Mouse (Mus musculus) right cerebral cortex, postnatal 10 days (tissue): ENCODE data around the gene Orm3.

Experiments used
- DNase-seq, 2 experiments: peaks; one replicate each; pipeline ENCODE4 v3.0.0; 2021; ENCODE audit warnings: low spot score in 2 of 2

The Orm3 gene

DNA sequence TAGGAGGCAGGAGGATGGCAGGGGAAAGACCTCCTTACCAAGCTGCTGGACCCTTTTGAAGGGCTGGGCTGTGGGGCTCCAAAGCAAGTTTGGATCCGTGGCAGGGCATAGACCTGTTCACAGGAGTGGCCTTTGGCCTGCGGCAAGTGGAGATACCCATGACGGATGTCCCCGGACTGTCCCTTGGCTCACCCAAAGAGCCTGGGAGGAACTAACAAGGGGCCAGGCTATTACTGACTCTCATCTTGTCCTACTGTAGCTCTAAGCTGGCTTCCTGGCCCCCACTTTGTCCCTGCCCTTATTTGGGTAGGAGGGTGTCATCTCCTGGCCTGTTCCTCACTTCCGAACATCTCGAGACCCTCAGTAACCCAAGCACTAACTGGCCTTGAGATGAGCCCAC is 46.6 kb downstream of the Orm3 start:
- DNase-seq = no peak

DNA sequence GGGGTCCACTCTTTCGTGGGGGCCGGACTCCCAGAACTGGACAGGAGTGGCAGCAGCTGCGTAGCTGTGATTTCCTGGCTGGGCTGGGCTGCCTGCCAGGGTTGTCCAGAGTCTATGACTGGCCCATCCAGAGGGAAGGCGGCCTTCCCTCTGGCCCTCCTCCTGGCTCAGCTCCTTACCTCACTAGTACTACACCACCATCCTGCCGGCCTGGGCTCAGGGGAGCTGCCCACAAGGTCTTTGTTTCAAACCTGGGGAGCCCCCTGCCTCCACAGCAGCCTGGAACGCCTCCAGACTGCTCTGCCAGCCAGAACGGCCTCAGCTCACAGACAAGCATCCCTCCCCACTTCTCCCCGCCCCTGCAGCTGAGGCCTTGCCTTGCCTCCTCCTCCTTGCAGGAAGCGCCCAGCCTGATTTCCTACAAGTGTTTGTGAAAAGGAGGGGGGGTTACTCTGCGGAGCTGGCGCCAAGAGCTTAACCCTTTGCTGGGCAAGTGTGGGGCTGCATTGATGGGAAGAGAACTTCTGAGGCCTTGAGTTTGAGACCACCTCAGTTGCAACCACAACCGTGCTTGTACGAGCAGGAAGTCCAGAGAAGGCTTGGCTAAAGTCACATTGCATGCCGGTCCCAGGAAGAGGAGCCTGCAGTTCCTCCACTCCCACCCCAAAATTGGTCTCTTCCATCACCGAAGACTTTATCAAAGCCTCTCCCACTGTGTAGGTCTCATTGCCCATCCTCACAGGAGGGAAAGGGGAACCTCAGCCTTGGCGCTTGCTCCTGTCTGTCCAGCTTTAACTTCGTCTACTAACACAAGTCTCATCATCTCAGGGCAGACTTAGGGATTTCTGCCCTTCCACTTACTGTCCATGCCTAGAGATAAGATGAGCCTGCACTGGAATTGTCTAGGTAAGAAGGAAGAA is 47.3 kb downstream of the Orm3 start, which contains the start of gene Akna:
Gene Akna, minus strand, starts transcription at position 315 of the 920 bp plus-strand sequence.
- peak; percentile 89 for DNase-seq

DNA sequence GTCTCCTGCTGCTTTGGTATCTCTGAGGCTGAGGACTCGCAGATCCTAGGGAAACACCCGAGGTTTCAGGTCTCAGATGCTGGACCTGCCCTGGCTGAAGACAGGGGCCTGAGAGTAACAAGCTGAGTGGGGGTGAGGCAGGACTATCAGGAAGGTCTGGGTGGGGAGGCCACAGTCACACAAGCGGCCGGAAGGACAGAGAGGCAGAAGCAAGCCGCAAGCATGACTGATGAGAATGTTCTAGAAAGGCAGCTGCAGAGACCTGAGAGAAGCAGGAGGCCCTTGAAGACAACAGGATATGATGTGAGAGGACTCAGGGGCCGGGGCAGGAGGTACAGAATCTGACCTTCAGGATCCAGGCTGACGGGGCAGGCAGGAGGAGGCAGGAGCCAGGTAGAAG is 48.2 kb downstream of the Orm3 start:
- DNase-seq = no peak

DNA sequence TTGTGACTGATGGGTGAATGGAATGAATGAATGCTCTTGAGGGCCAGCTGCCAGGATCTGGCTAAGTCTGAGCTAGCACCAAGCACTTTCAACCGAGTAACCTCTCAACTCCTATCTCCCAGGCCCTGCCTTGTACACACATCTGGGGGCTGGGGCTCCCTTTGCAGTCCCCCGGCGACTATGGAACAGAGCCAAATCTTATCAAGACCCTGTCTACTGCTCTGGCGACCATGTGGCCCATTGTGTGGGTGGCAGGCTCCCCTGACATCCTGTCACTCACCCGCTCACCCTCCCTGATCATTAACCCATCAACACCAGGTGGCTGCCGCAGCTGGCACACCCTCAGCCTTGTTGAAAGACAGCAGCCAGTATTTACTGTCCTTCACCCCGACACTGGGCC is 49.1 kb downstream of the Orm3 start:
- DNase-seq = no peak

DNA sequence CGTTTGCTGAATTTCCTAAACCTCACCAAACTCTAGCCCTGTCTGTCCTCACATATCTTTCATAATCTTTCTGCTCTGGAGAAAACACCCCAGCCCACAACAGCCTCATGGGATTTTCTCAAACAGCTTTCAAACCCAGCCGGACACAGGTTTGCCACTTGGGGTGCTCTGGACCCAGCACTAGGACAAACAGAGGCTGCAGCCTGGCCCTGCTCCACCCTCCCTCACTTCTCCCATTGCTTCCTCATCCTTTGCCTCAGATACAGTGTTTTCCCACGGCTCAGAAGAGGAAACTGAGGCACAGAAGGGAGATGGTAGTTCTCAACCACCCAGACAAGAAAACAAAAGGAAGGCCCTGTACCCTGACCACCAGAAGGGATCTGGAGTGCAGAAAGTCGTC is 49.7 kb downstream of the Orm3 start:
- DNase-seq = no peak

DNA sequence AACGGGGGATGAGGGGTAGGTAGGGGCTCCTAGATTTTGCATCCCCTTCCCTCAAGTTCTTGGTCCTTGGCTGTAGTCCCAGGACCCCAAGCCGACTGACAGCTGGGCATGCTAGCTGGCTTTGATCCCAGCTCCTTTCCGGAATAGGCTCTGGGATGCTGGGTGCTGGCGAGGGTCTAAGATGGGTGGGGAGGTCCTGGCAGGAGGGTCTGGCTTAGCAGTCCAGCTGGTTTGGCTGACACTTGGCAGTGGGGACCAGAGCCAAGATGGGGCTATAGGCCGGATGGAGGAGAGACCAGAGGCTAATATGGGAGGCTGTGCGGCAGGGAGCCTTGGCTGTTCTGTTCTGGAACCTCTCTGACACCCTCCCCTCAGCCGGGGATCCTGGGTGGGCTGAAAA is 52.3 kb downstream of the Orm3 start:
- DNase-seq = peak; percentile 75 to 77

DNA sequence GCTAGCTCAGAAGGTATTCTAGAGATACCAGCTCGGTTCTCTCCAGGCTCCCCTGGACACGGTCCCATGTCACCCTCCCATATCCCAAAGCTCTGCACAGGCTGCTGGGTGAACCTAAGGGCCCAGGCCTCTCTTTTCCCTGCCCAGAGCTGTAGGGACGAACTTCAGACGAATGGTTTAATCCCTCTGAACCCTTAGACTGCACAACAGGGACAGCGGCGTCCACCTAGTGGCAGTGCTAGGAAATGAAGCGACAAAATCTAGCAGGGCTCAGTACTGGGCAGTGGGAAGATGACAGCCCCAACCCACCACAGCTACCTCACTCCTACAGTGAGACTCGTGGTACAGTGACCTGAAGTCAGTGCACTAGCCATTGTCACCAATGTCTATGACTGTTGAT is 52.7 kb downstream of the Orm3 start:
- peak; percentile 67 to 76 for DNase-seq
